Mouse (Mus musculus) heart, embryonic 16.5 days (tissue): Measurements from ENCODE around the gene Ubox5. TPM values are rescaled to one million over a fixed set of nuclear protein-coding genes. Genes with fewer than 3 reads are reported as not detected.
"Not testable (repeated sequence)": the region's sequence is repeated elsewhere in the genome, so short reads cannot be mapped to it uniquely, and the experiment has no call there.

Experiments used
- ATAC-seq: fragments of 200-750 bp; cut with Nextera tagmentation; replicated peaks from 2 replicates; pipeline ENCODE4 v1.8.0; 2017; ENCODE audit warnings: moderate number of reproducible peaks; ENCODE audit not compliant: insufficient read depth, low FRiP score; ENCODE audit errors: extremely low read depth
- H3K27ac ChIP-seq: fragments of 300-500 bp; sonication (generic); 2 replicates; pipeline ENCODE4 v1.5.1; 2014; ENCODE audit warnings: mild to moderate bottlenecking, low read length, control low read depth, moderate library complexity
- H3K27me3 ChIP-seq: fragments of 300-500 bp; sonication (generic); 2 replicates; pipeline ENCODE4 v1.6.1; 2014; ENCODE audit warnings: low read length, mixed read lengths; ENCODE audit not compliant: control insufficient read depth, insufficient read depth
- H3K36me3 ChIP-seq: fragments of 300-500 bp; sonication (generic); 2 replicates; pipeline ENCODE4 v1.6.1; 2014; ENCODE audit not compliant: control insufficient read depth, insufficient read depth
- H3K4me1 ChIP-seq: fragments of 300-500 bp; sonication (generic); 2 replicates; pipeline ENCODE4 v1.6.1; 2014; ENCODE audit warnings: low read length, mixed read lengths; ENCODE audit not compliant: control insufficient read depth, insufficient read depth
- H3K4me2 ChIP-seq: fragments of 300-500 bp; sonication (generic); 2 replicates; pipeline ENCODE4 v1.6.1; 2014; ENCODE audit warnings: low read depth, mild to moderate bottlenecking, control low read depth, low read length
- H3K4me3 ChIP-seq: fragments of 300-500 bp; sonication (generic); 2 replicates; pipeline ENCODE4 v1.5.1; 2014; ENCODE audit warnings: mild to moderate bottlenecking, control low read depth, low read length
- H3K9ac ChIP-seq: fragments of 300-500 bp; sonication (generic); 2 replicates; pipeline ENCODE4 v1.6.1; 2014; ENCODE audit warnings: low read length, control low read depth
- H3K9me3 ChIP-seq: fragments of 300-500 bp; sonication (generic); replicated peaks from 2 replicates; pipeline ENCODE4 v1.6.1; 2016; ENCODE audit warnings: low read length; ENCODE audit not compliant: control insufficient read depth
- WGBS: fragments of 180-500 bp; shearing (Covaris S2); extraction: QIAGEN DNeasy Blood & Tissue Kit; methylation state at CpG from one replicate; pipeline ENCODE4 v1.1.7; 2014; 5-methylcytosine and 5-hydroxymethylcytosine counted together
- polyA plus RNA-seq: library from polyadenylated mRNA; unstranded; fragments of >200 nt; fragmentation: Nextera tagmentation; extraction: Ambion mirVana; gene quantifications from 2 replicates; pipeline ENCODE4 v1.2.1, GENCODE M21; 2015

Ubox5 gene
- polyA plus RNA-seq, 1 experiment from 2014 or later: 8.2 TPM

- Histone ChIP-seq H3K27me3 (no peaks in the 10 kb centered on the region), H3K27ac (no peak overlapping the region), H3K4me1 (no peaks in the 10 kb centered on the region), H3K9ac (no peak overlapping the region), H3K4me3 (no peak overlapping the region), H3K9me3 (no peaks in the 10 kb centered on the region), H3K36me3 (peaks cover 45% of the 10 kb centered on the region), H3K4me2 (no peak overlapping the region)
- ATAC-seq: no peak
- WGBS: 84% methylated on average over 6 of the region's 6 CpGs
Measured at GRCm38 (mm10) chr2:130655660-130656339, 26.0 kb upstream of the Ubox5 start.

- no peaks in the 10 kb centered on the region for H3K27me3 ChIP-seq
- ATAC-seq: no peak
- H3K4me2 ChIP-seq: no peak overlapping the region
- no peaks in the 10 kb centered on the region for H3K4me1 ChIP-seq
- 78% methylated on average over 1 of the region's 1 CpGs for WGBS
- H3K4me3 ChIP-seq: no peak overlapping the region
- H3K36me3 ChIP-seq: peaks cover 44% of the 10 kb centered on the region
- no peaks in the 10 kb centered on the region for H3K9me3 ChIP-seq
- no peak overlapping the region for H3K27ac ChIP-seq
- H3K9ac ChIP-seq: no peak overlapping the region
Measured at GRCm38 (mm10) chr2:130653760-130654159, 23.9 kb upstream of the Ubox5 start.

GRCm38 (mm10) chr2:130653303-130653702 is 23.5 kb upstream of the Ubox5 start:
- Histone ChIP-seq H3K9ac (no peak overlapping the region), H3K27ac (no peak overlapping the region), H3K36me3 (peaks cover 40% of the 10 kb centered on the region), H3K4me2 (no peak overlapping the region), H3K4me1 (no peaks in the 10 kb centered on the region), H3K4me3 (no peak overlapping the region), H3K9me3 (no peaks in the 10 kb centered on the region), H3K27me3 (no peaks in the 10 kb centered on the region)
- 84% methylated on average over 2 of the region's 2 CpGs for WGBS
- ATAC-seq: no peak

GRCm38 (mm10) chr2:130649028-130649427 is 19.2 kb upstream of the Ubox5 start:
- 85% methylated on average over 6 of the region's 6 CpGs for WGBS
- not testable (repeated sequence) for ATAC-seq

GRCm38 (mm10) chr2:130645198-130645597 is 15.4 kb upstream of the Ubox5 start:
- H3K9me3 ChIP-seq: no peaks in the 10 kb centered on the region
- H3K4me1 ChIP-seq: peaks cover 5% of the 10 kb centered on the region; the same call in 1 of the 2 replicates
- peaks cover 4% of the 10 kb centered on the region for H3K36me3 ChIP-seq
- H3K4me2 ChIP-seq: no peak overlapping the region
- 73% methylated on average over 4 of the region's 4 CpGs for WGBS
- H3K9ac ChIP-seq: no peak overlapping the region
- no peak for ATAC-seq
- H3K27ac ChIP-seq: no peak overlapping the region
- no peak overlapping the region for H3K4me3 ChIP-seq
- 0 out of 2 replicates have a peak, but pooled peaks cover 2% of the 10 kb centered on the region for H3K27me3 ChIP-seq

More at GRCm38 (mm10) chr2:130649028-130649427, 19.2 kb upstream of the Ubox5 start:
- H3K4me2 ChIP-seq, H3K9ac ChIP-seq, H3K9me3 ChIP-seq, H3K27ac ChIP-seq, H3K27me3 ChIP-seq, H3K4me3 ChIP-seq, H3K4me1 ChIP-seq: not testable (repeated sequence)
- H3K36me3 ChIP-seq: peaks cover 16% of the 10 kb centered on the region

GRCm38 (mm10) chr2:130642684-130643369 is 13.0 kb upstream of the Ubox5 start, which contains the start of gene Lzts3:
Gene Lzts3, minus strand, starts transcription at chr2:130642803.
- WGBS: 4% methylated on average over 40 of the region's 40 CpGs

GRCm38 (mm10) chr2:130642197-130642660 is 12.4 kb upstream of the Ubox5 start:
- H3K9ac ChIP-seq: peak overlapping the region; percentile 69
- peaks cover 15% of the 10 kb centered on the region for H3K27me3 ChIP-seq
- peaks cover 5% of the 10 kb centered on the region; the same call in 1 of the 2 replicates for H3K4me1 ChIP-seq
- H3K36me3 ChIP-seq: no peaks in the 10 kb centered on the region
- H3K9me3 ChIP-seq: no peaks in the 10 kb centered on the region
- no peak overlapping the region for H3K27ac ChIP-seq
- peak overlapping the region; percentile 59 for H3K4me3 ChIP-seq
- peak; percentile 30 for ATAC-seq
- under 1% methylated on average over 20 of the region's 27 CpGs for WGBS
- peak overlapping the region; percentile 99 for H3K4me2 ChIP-seq

More at GRCm38 (mm10) chr2:130642684-130643369, 13.0 kb upstream of the Ubox5 start, which contains the start of gene Lzts3:
- no peaks in the 10 kb centered on the region for H3K9me3 ChIP-seq
- peaks cover 5% of the 10 kb centered on the region; the same call in 1 of the 2 replicates for H3K4me1 ChIP-seq
- peaks cover 9% of the 10 kb centered on the region for H3K27me3 ChIP-seq
- H3K4me2 ChIP-seq: peak within 1 kb of the TSS; percentile 99
- H3K36me3 ChIP-seq: no peaks in the 10 kb centered on the region
- peak within 1 kb of the TSS; percentile 69 for H3K9ac ChIP-seq
- H3K4me3 ChIP-seq: peak within 1 kb of the TSS; percentile 59
- no peak within 1 kb of the TSS for H3K27ac ChIP-seq
- ATAC-seq: peak; percentile 97

- no peaks in the 10 kb centered on the region for H3K9me3 ChIP-seq
- no peak overlapping the region for H3K27ac ChIP-seq
- peaks cover 5% of the 10 kb centered on the region; the same call in 1 of the 2 replicates for H3K4me1 ChIP-seq
- H3K27me3 ChIP-seq: peaks cover 23% of the 10 kb centered on the region
- H3K4me2 ChIP-seq: no peak overlapping the region; the same call in 1 of the 2 replicates
- H3K36me3 ChIP-seq: no peaks in the 10 kb centered on the region
- H3K9ac ChIP-seq: no peak overlapping the region
- 63% methylated on average over 6 of the region's 6 CpGs for WGBS
- ATAC-seq: no peak
- H3K4me3 ChIP-seq: no peak overlapping the region
Measured at GRCm38 (mm10) chr2:130641351-130642025, 11.7 kb upstream of the Ubox5 start.
